Mouse (Mus musculus) CH12.LX (cell line): ENCODE measurements around the gene Sash3. TPM values are rescaled to one million over a fixed set of nuclear protein-coding genes. Genes with fewer than 3 reads are reported as not detected.

Source experiments
- DNase-seq: peaks from one replicate; pipeline ENCODE4 v3.0.0-alpha.2; 2013; ENCODE audit errors: extremely low read depth
- H3K27ac ChIP-seq: 2 replicates; pipeline ENCODE4 v1.5.1; 2012; ENCODE audit warnings: low read depth, mild to moderate bottlenecking, control low read depth, moderate library complexity; ENCODE audit not compliant: insufficient read depth
- H3K27me3 ChIP-seq: replicated peaks from 2 replicates; pipeline ENCODE3; 2012; ENCODE audit warnings: inconsistent platforms
- H3K36me3 ChIP-seq, 2 experiments: replicated peaks in 1 of 2; 2 replicates each; pipeline versions ENCODE3 to v1.6.1; 2012; ENCODE audit warnings: inconsistent platforms in 1 of 2, low read length in 1 of 2, mild to moderate bottlenecking in 1 of 2, mixed read lengths in 1 of 2, moderate library complexity in 1 of 2; ENCODE audit not compliant: control insufficient read depth in 1 of 2, insufficient read depth in 1 of 2
- H3K4me1 ChIP-seq, 2 experiments: 2 replicates each; pipeline ENCODE4 v1.6.1; 2012; ENCODE audit warnings: inconsistent platforms in 1 of 2, moderate library complexity in 1 of 2; ENCODE audit not compliant: insufficient read depth in 2 of 2, control insufficient read depth in 1 of 2
- H3K4me2 ChIP-seq: 2 replicates; pipeline ENCODE4 v1.6.1; 2012; ENCODE audit warnings: low read depth, mild to moderate bottlenecking, control low read depth; ENCODE audit not compliant: poor library complexity, insufficient read depth, severe bottlenecking
- H3K4me3 ChIP-seq, 3 experiments: fragments of 150-350 bp in 1 of 3; sonication (generic) in 1 of 3; replicated peaks in 1 of 3; 2 replicates each; pipeline versions ENCODE3 to v1.5.1; 2011 to 2012; ENCODE audit warnings: low read depth in 2 of 3, low read length in 2 of 3, mild to moderate bottlenecking in 2 of 3, moderate library complexity in 2 of 3, control low read depth in 1 of 3, improper control_type of control experiment in 1 of 3, inconsistent platforms in 1 of 3, mixed read lengths in 1 of 3; ENCODE audit not compliant: poor library complexity in 1 of 3
- H3K79me2 ChIP-seq: replicated peaks from 2 replicates; pipeline ENCODE4 v1.6.1; 2012; ENCODE audit warnings: mild to moderate bottlenecking, moderate library complexity; ENCODE audit not compliant: control insufficient read depth, poor library complexity, insufficient read depth, severe bottlenecking; ENCODE audit errors: extremely low read depth
- H3K9ac ChIP-seq: 2 replicates; pipeline ENCODE4 v1.6.1; 2012; ENCODE audit warnings: low read depth, mild to moderate bottlenecking, control low read depth, moderate library complexity; ENCODE audit not compliant: insufficient read depth
- H3K9me3 ChIP-seq: replicated peaks from 2 replicates; pipeline ENCODE3; 2012; ENCODE audit warnings: low read length, inconsistent platforms, mixed read lengths
- BHLHE40 ChIP-seq: IDR thresholded peaks from 2 replicates; pipeline ENCODE4 v1.6.1; 2011; ENCODE audit warnings: mild to moderate bottlenecking, low read depth, low read length, improper control_type of control experiment
- CHD1 ChIP-seq: IDR thresholded peaks from 2 replicates; pipeline ENCODE4 v1.6.1; 2012; ENCODE audit warnings: low read depth, low read length, improper control_type of control experiment, inconsistent platforms
- CHD2 ChIP-seq: IDR thresholded peaks from 2 replicates; pipeline ENCODE4 v1.6.1; 2011; ENCODE audit warnings: low read length, improper control_type of control experiment
- CTCF ChIP-seq, 2 experiments: IDR thresholded peaks in 1 of 2; conservative IDR thresholded peaks in 1 of 2; 2 replicates each; pipeline ENCODE4 v1.5.1; 2011 to 2012; ENCODE audit warnings: low read depth in 2 of 2, low read length in 2 of 2, improper control_type of control experiment in 1 of 2, inconsistent platforms in 1 of 2, mild to moderate bottlenecking in 1 of 2, moderate library complexity in 1 of 2
- E2F4 ChIP-seq: IDR thresholded peaks from 2 replicates; pipeline ENCODE4 v1.6.1; 2011; ENCODE audit warnings: low read depth, low read length, improper control_type of control experiment; ENCODE audit not compliant: insufficient replicate concordance
- ELF1 ChIP-seq: IDR thresholded peaks from 2 replicates; pipeline ENCODE4 v1.6.1; 2014; ENCODE audit warnings: low read depth, mild to moderate bottlenecking, inconsistent platforms, low read length, improper control_type of control experiment
- EP300 ChIP-seq: IDR thresholded peaks from 2 replicates; pipeline ENCODE4 v1.6.1; 2011; ENCODE audit warnings: low read length, improper control_type of control experiment
- ETS1 ChIP-seq: conservative IDR thresholded peaks from 2 replicates; pipeline ENCODE4 v1.6.1; 2012; ENCODE audit warnings: low read depth, mild to moderate bottlenecking, inconsistent platforms, low read length, improper control_type of control experiment, moderate library complexity
- GABPA ChIP-seq: IDR thresholded peaks from 2 replicates; pipeline ENCODE4 v1.6.1; 2012; ENCODE audit warnings: low read depth, low read length, improper control_type of control experiment, inconsistent platforms; ENCODE audit not compliant: insufficient replicate concordance
- HCFC1 ChIP-seq: IDR thresholded peaks from 2 replicates; pipeline ENCODE4 v1.6.1; 2012; ENCODE audit warnings: low read depth, mild to moderate bottlenecking, inconsistent platforms, low read length, improper control_type of control experiment
- IRF4 ChIP-seq: IDR thresholded peaks from 2 replicates; pipeline ENCODE4 v1.6.1; 2014; ENCODE audit warnings: low read depth, mild to moderate bottlenecking, inconsistent platforms, low read length, improper control_type of control experiment
- JUN ChIP-seq: IDR thresholded peaks from 2 replicates; pipeline ENCODE4 v1.6.1; 2011; ENCODE audit warnings: low read depth, mild to moderate bottlenecking, low read length, improper control_type of control experiment, moderate library complexity; ENCODE audit not compliant: insufficient read depth
- JUND ChIP-seq: conservative IDR thresholded peaks from 2 replicates; pipeline ENCODE4 v1.6.1; 2011; ENCODE audit warnings: low read depth, low read length, improper control_type of control experiment
- KAT2A ChIP-seq: IDR thresholded peaks from 2 replicates; pipeline ENCODE4 v1.6.1; 2012; ENCODE audit warnings: low read length, improper control_type of control experiment, inconsistent platforms; ENCODE audit not compliant: insufficient replicate concordance
- MAFK ChIP-seq: IDR thresholded peaks from 2 replicates; pipeline ENCODE4 v1.6.1; 2011; ENCODE audit warnings: low read length, improper control_type of control experiment; ENCODE audit not compliant: insufficient replicate concordance
- MAX ChIP-seq: IDR thresholded peaks from 2 replicates; pipeline ENCODE4 v1.6.1; 2011; ENCODE audit warnings: low read length, improper control_type of control experiment
- MAZ ChIP-seq: IDR thresholded peaks from 2 replicates; pipeline ENCODE4 v1.6.1; 2012; ENCODE audit warnings: low read depth, mild to moderate bottlenecking, inconsistent platforms, low read length, improper control_type of control experiment, moderate library complexity
- MEF2A ChIP-seq: IDR thresholded peaks from 2 replicates; pipeline ENCODE4 v1.6.1; 2014; ENCODE audit warnings: low read depth, mild to moderate bottlenecking, inconsistent platforms, low read length, improper control_type of control experiment, borderline replicate concordance
- MXI1 ChIP-seq: IDR thresholded peaks from 2 replicates; pipeline ENCODE4 v1.6.1; 2011; ENCODE audit warnings: mild to moderate bottlenecking, low read depth, low read length, improper control_type of control experiment
- MYC ChIP-seq: IDR thresholded peaks from 2 replicates; pipeline ENCODE4 v1.6.1; 2011; ENCODE audit warnings: low read depth, mild to moderate bottlenecking, improper control_type of control experiment, low read length
- NELFE ChIP-seq: IDR thresholded peaks from 2 replicates; pipeline ENCODE4 v1.6.1; 2011; ENCODE audit warnings: low read depth, low read length, improper control_type of control experiment
- NRF1 ChIP-seq: IDR thresholded peaks from 2 replicates; pipeline ENCODE4 v1.6.1; 2014; ENCODE audit warnings: low read depth, mild to moderate bottlenecking, inconsistent platforms, low read length, improper control_type of control experiment, moderate library complexity
- PAX5 ChIP-seq: IDR thresholded peaks from 2 replicates; pipeline ENCODE4 v1.6.1; 2012; ENCODE audit warnings: low read length, inconsistent platforms, mixed read lengths
- POLR2A ChIP-seq: IDR thresholded peaks from 2 replicates; pipeline ENCODE4 v1.6.1; 2011; ENCODE audit warnings: low read depth, mild to moderate bottlenecking, improper control_type of control experiment, low read length
- POLR2AphosphoS2 ChIP-seq: IDR thresholded peaks from 2 replicates; pipeline ENCODE4 v1.6.1; 2011; ENCODE audit warnings: low read depth, low read length, improper control_type of control experiment
- RAD21 ChIP-seq: IDR thresholded peaks from 2 replicates; pipeline ENCODE4 v1.6.1; 2011; ENCODE audit warnings: low read depth, mild to moderate bottlenecking, low read length, improper control_type of control experiment, moderate library complexity
- RCOR1 ChIP-seq: conservative IDR thresholded peaks from 2 replicates; pipeline ENCODE4 v1.6.1; 2012; ENCODE audit warnings: low read depth, mild to moderate bottlenecking, inconsistent platforms, low read length, improper control_type of control experiment
- SIN3A ChIP-seq: IDR thresholded peaks from 2 replicates; pipeline ENCODE4 v1.6.1; 2012; ENCODE audit warnings: low read length, improper control_type of control experiment, inconsistent platforms
- SMC3 ChIP-seq: IDR thresholded peaks from 2 replicates; pipeline ENCODE4 v1.6.1; 2011; ENCODE audit warnings: low read depth, low read length, improper control_type of control experiment
- TBP ChIP-seq: conservative IDR thresholded peaks from 2 replicates; pipeline ENCODE4 v1.6.1; 2011; ENCODE audit warnings: low read depth, low read length, improper control_type of control experiment
- TCF12 ChIP-seq: IDR thresholded peaks from 2 replicates; pipeline ENCODE4 v1.6.1; 2014; ENCODE audit warnings: low read depth, mild to moderate bottlenecking, inconsistent platforms, low read length, improper control_type of control experiment
- UBTF ChIP-seq: IDR thresholded peaks from 2 replicates; pipeline ENCODE4 v1.6.1; 2012; ENCODE audit warnings: low read depth, mild to moderate bottlenecking, inconsistent platforms, low read length, improper control_type of control experiment, moderate library complexity
- USF1 ChIP-seq: IDR thresholded peaks from 2 replicates; pipeline ENCODE4 v1.6.1; 2014; ENCODE audit warnings: low read depth, mild to moderate bottlenecking, inconsistent platforms, low read length, improper control_type of control experiment
- USF2 ChIP-seq: conservative IDR thresholded peaks from 2 replicates; pipeline ENCODE4 v1.6.1; 2011; ENCODE audit warnings: low read depth, low read length, improper control_type of control experiment
- ZC3H11A ChIP-seq: IDR thresholded peaks from 2 replicates; pipeline ENCODE4 v1.6.1; 2012; ENCODE audit warnings: low read depth, mild to moderate bottlenecking, inconsistent platforms, low read length, improper control_type of control experiment
- ZKSCAN1 ChIP-seq: IDR thresholded peaks from 2 replicates; pipeline ENCODE4 v1.6.1; 2012; ENCODE audit warnings: low read depth, inconsistent platforms, low read length, improper control_type of control experiment, borderline replicate concordance
- ZMIZ1 ChIP-seq: IDR thresholded peaks from 2 replicates; pipeline ENCODE4 v1.6.1; 2012; ENCODE audit warnings: low read depth, mild to moderate bottlenecking, inconsistent platforms, low read length, improper control_type of control experiment
- ZNF384 ChIP-seq: IDR thresholded peaks from 2 replicates; pipeline ENCODE4 v1.6.1; 2012; ENCODE audit warnings: low read depth, low read length, improper control_type of control experiment, inconsistent platforms
- dilution Hi-C: fragments of 300-500 bp; cut with MboI; formaldehyde crosslinking; loops from 2 replicates; pipeline ENCODE4 v1.14.3; 2020; ENCODE audit warnings: low sequenced_read_pairs; ENCODE audit not compliant: extremely low pct_unique_long_range_greater_than_20kb, extremely low pct_ligation_motif_present
- in situ Hi-C: fragments of 300-500 bp; cut with MboI; formaldehyde crosslinking; loops from 3 replicates; pipeline ENCODE4 v1.14.3; 2019; ENCODE audit warnings: low sequenced_read_pairs, low pct_ligation_motif_present, low pct_unique_long_range_greater_than_20kb, mixed read lengths
- polyA plus RNA-seq: library from polyadenylated mRNA; unstranded; fragments of >175 nt; gene quantifications from 2 replicates; pipeline ENCODE4 v1.2.1, GENCODE M21; 2012; ENCODE audit warnings: low read depth; ENCODE audit not compliant: insufficient read length
- total RNA-seq, 2 experiments: library from RNA; depleted of rRNA; stranded (reverse); fragments of 300-350 nt in 1 of 2; fragments of >200 nt in 1 of 2; gene quantifications; 2 replicates each; pipeline ENCODE4 v1.2.3; 2012 to 2014

Sash3 gene
- total and polyA plus RNA-seq, 3 experiments: 87.6 to 148 (median 96.3) TPM

DNA sequence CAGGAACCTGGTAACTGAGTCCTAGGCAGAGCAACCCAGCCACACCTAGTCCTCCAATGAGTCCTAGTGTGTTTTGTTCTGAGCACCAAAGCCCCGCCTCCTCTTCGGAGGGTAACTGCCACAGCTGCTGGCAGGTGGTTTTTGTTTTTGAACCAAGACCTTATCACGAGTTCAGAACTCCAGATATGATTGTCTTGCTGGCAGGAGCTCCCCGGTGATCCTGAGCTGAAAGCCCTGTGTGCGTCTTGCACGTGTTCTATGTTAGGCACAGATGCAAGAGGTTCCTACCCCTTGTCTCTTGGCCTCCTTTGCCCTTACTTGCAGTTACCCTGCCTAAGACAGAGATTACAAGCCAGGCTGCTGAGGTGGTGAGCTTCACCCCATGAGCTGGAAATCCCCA is 4.8 kb upstream of the Sash3 start:
- Histone ChIP-seq H3K4me1 (peaks cover 31 to 57% of the 10 kb centered on the region in 2 experiments), H3K9me3 (no peaks in the 10 kb centered on the region), H3K79me2 (no peaks in the 10 kb centered on the region), H3K9ac (peak overlapping the region; percentile 56; the same call in 1 of the 2 replicates), H3K27me3 (no peaks in the 10 kb centered on the region), H3K27ac (peak overlapping the region; percentile 99), H3K36me3 (no peaks in the 10 kb centered on the region), H3K4me2 (peak overlapping the region; percentile 41), H3K4me3 (no peak overlapping the region)
- TF ChIP-seq ELF1: 0 out of 2 replicates have a peak, but pooled peaks have one; percentile 16
- peak; percentile 85 for TF ChIP-seq EP300
- TF ChIP-seq PAX5: no peak
- TF ChIP-seq TBP: no peak
- no peak for TF ChIP-seq ZC3H11A
- TF ChIP-seq HCFC1: 0 out of 2 replicates have a peak, but pooled peaks have one; percentile 24
- TF ChIP-seq ZMIZ1: 0 out of 2 replicates have a peak, but pooled peaks have one; percentile 41
- peak; percentile 90 for TF ChIP-seq IRF4
- peak; percentile 52 for TF ChIP-seq NELFE
- TF ChIP-seq MAZ: no peak
- TF ChIP-seq JUND: peak; percentile 40; the same call in 1 of the 2 replicates
- peak; percentile 91 for TF ChIP-seq TCF12
- peak; percentile 97 for TF ChIP-seq ETS1
- peak; percentile 89 for TF ChIP-seq MAX
- no peak for TF ChIP-seq CTCF (conservative IDR thresholded peaks at IDR 0.05 in 1 of 2, IDR thresholded peaks at IDR 0.05 in 1 of 2; ENCODE audit: low read depth in 2 of 2, low read length in 2 of 2)
- no peak for TF ChIP-seq NRF1
- no peak for TF ChIP-seq ZKSCAN1
- TF ChIP-seq MAFK: peak; percentile 13; the same call in 1 of the 2 replicates
- TF ChIP-seq MXI1: peak; percentile 86
- TF ChIP-seq BHLHE40: peak; percentile 99
- peak; percentile 34 for TF ChIP-seq POLR2A
- TF ChIP-seq MEF2A: peak; percentile 78
- 0 out of 2 replicates have a peak, but pooled peaks have one; percentile 17 for TF ChIP-seq KAT2A
- no peak; the same call in 1 of the 2 replicates for TF ChIP-seq RCOR1
- no peak for TF ChIP-seq USF2
- no peak for TF ChIP-seq GABPA
- no peak for TF ChIP-seq UBTF
- TF ChIP-seq JUN: peak; percentile 32; the same call in 1 of the 2 replicates
- TF ChIP-seq CHD1: no peak
- TF ChIP-seq ZNF384: no peak
- TF ChIP-seq MYC: peak; percentile 89
- TF ChIP-seq RAD21: no peak
- no peak for TF ChIP-seq USF1
- TF ChIP-seq SIN3A: peak; percentile 86
- TF ChIP-seq E2F4: no peak
- no peak for TF ChIP-seq POLR2AphosphoS2
- TF ChIP-seq CHD2: no peak
- 0 out of 2 replicates have a peak, but pooled peaks have one; percentile 14 for TF ChIP-seq SMC3
- dilution Hi-C loops: no loop called here
- DNase-seq: peak; percentile 85
- in situ Hi-C loops: no loop called here
